In the genomic region with DNA sequence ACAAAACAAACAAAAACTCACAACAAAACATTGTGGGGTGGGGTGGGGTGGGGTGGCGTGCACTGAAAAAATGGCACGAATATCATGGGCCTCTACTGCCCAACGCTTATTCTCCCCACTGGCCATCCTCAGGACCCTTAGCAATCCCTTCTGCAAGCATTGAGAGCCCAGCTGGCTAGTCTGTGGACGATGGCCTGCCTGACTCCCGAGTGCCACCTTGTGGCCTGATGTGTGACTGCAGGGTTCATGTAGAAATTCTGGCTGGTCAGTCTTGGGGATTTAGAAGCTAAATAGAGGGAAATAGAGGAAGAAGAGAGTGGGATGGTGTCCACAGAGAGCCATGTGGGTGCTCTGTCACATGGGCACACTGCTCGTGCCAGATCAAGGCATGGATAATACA, we compare ENCODE assay signal across 8 mouse cellular contexts.
DNase-seq lines count a peak whose midpoint lies in the region; ATAC-seq and TF ChIP-seq lines count a peak whose summit lies in the region.

No protein-coding gene starts in this region.

- peak; percentile 52; the same call in 1 of the 2 replicates for ATAC-seq in hindbrain, postnatal 0 days
- ATAC-seq in neural tube, embryonic 13.5 days (ENCODE audit: low read depth), result no peak; the same call in 1 of the 2 replicates

- WGBS in hindbrain, postnatal 0 days, result 5% methylated on average over 6 of the region's 6 CpGs
- WGBS in limb, embryonic 10.5 days, result 8% methylated on average over 6 of the region's 6 CpGs
- 6% methylated on average over 6 of the region's 6 CpGs for WGBS in neural tube, embryonic 13.5 days

- no peaks in the 10 kb centered on the region for H3K9me3 ChIP-seq in hindbrain, postnatal 0 days (ENCODE audit: low read length)
- H3K9me3 ChIP-seq in limb, embryonic 10.5 days (replicated peaks), result no peaks in the 10 kb centered on the region
- H3K9me3 ChIP-seq in neural tube, embryonic 13.5 days, result no peaks in the 10 kb centered on the region

- H3K36me3 ChIP-seq in hindbrain, postnatal 0 days (ENCODE audit: insufficient read depth, low read length), result no peaks in the 10 kb centered on the region
- H3K36me3 ChIP-seq in limb, embryonic 10.5 days, result peaks cover 17% of the 10 kb centered on the region
- H3K36me3 ChIP-seq in neural tube, embryonic 13.5 days, result no peaks in the 10 kb centered on the region

- H3K4me1 ChIP-seq in hindbrain, postnatal 0 days (ENCODE audit: insufficient read depth, low read length), result no peaks in the 10 kb centered on the region
- H3K4me1 ChIP-seq in limb, embryonic 10.5 days, result peaks cover 48% of the 10 kb centered on the region
- peaks cover 22% of the 10 kb centered on the region for H3K4me1 ChIP-seq in neural tube, embryonic 13.5 days (replicated peaks)

- peak; percentile 65 for DNase-seq in ovary, postnatal 10 days (ENCODE audit: low spot score)
- no peak for DNase-seq in ovary, adult 18-20 months (ENCODE audit: low spot score)
- peak; percentile 81 for DNase-seq in brain, embryonic 14.5 days (ENCODE audit: low read depth)
- DNase-seq in fibroblast of lung, adult 2 months (ENCODE audit: low read depth), result peak; percentile 26
- peak; percentile 86 for DNase-seq in hindbrain, postnatal 0 days (ENCODE audit: low spot score)
- peak; percentile 90 for DNase-seq in limb, embryonic 10.5 days (ENCODE audit: low spot score)
- DNase-seq in thymus, postnatal 36 days, result peak; percentile 35 to 50

- TF ChIP-seq CTCF in brain, embryonic 14.5 days (IDR thresholded peaks at IDR 0.05; ENCODE audit: borderline replicate concordance, extremely low read depth, insufficient read depth, insufficient read length), result peak; percentile 99
- peak; percentile 99 for TF ChIP-seq CTCF in hindbrain, postnatal 0 days (IDR thresholded peaks at IDR 0.05; ENCODE audit: low read depth)

- no peak overlapping the region for H3K27ac ChIP-seq in hindbrain, postnatal 0 days
- H3K27ac ChIP-seq in limb, embryonic 10.5 days, result no peak overlapping the region
- H3K27ac ChIP-seq in neural tube, embryonic 13.5 days (replicated peaks), result peak overlapping the region; percentile 67; the same call in 1 of the 2 replicates

- 0 out of 2 replicates have a peak, but pooled peaks cover 3% of the 10 kb centered on the region for H3K27me3 ChIP-seq in hindbrain, postnatal 0 days (ENCODE audit: insufficient read depth, low read length)
- H3K27me3 ChIP-seq in limb, embryonic 10.5 days (ENCODE audit: low read depth, poor library complexity, severe bottlenecking), result peaks cover 5% of the 10 kb centered on the region; the same call in 1 of the 2 replicates
- peaks cover 38% of the 10 kb centered on the region for H3K27me3 ChIP-seq in neural tube, embryonic 13.5 days

- no peak for TF ChIP-seq POLR2A in brain, embryonic 14.5 days (IDR thresholded peaks at IDR 0.05; ENCODE audit: borderline replicate concordance, extremely low read depth, insufficient read depth, insufficient read length, poor library complexity, severe bottlenecking)

- H3K4me2 ChIP-seq in hindbrain, postnatal 0 days (ENCODE audit: low read depth, low read length), result no peak overlapping the region
- H3K4me2 ChIP-seq in neural tube, embryonic 13.5 days, result no peak overlapping the region

- no peak overlapping the region for H3K9ac ChIP-seq in hindbrain, postnatal 0 days (replicated peaks; ENCODE audit: low read length)
- H3K9ac ChIP-seq in neural tube, embryonic 13.5 days, result no peak overlapping the region

- H3K4me3 ChIP-seq in hindbrain, postnatal 0 days (ENCODE audit: low read length), result no peak overlapping the region
- no peak overlapping the region for H3K4me3 ChIP-seq in limb, embryonic 10.5 days
- H3K4me3 ChIP-seq in neural tube, embryonic 13.5 days, result no peak overlapping the region
